Mouse (Mus musculus): ENCODE measurements around the gene Tgfb2.

DNA sequence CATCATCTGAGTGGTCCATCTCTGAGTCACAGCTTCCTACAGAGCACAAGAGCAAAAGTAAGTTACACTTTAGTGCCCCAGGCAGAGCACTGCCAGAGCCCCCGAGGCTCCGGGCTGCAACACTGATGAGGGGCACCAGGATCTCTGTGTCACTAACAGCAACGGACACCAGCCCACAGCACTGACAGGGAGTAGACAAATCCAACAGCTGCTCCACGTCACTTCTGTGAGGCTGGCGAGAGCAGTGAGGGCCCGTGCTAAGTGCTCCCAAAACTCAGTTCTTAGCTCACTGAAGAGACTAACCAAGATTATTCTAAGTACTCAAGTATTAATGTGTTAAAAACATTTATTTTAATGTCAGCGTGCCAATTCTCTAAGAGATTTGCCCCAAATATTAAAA is 34.0 kb upstream of the Tgfb2 start:
- TF ChIP-seq USF2 (IDR thresholded peaks at IDR 0.05; ENCODE audit: borderline replicate concordance in 1 of 2, insufficient read depth in 1 of 2, low read depth in 1 of 2, low read length in 2 of 2) (no peak), POLR2AphosphoS5 (IDR thresholded peaks at IDR 0.05; ENCODE audit: borderline replicate concordance, low read depth, low read length) (no peak), GATA1 (IDR thresholded peaks at IDR 0.05; ENCODE audit: low read depth, low read length) (no peak), CTCF (IDR thresholded peaks at IDR 0.05 in 2 of 3, conservative IDR thresholded peaks at IDR 0.05 in 1 of 3; ENCODE audit: control insufficient read depth in 1 of 3, insufficient read depth in 1 of 3, low read depth in 2 of 3, low read length in 3 of 3, poor library complexity in 1 of 3, severe bottlenecking in 1 of 3) (no peak), POLR2A (IDR thresholded peaks at IDR 0.05; ENCODE audit: control insufficient read depth in 1 of 2, insufficient read depth in 1 of 2, low read depth in 1 of 2, low read length in 2 of 2, poor library complexity in 1 of 2) (no peak), BHLHE40 (IDR thresholded peaks at IDR 0.05; ENCODE audit: borderline replicate concordance, low read depth, low read length) (no peak), CHD2 (IDR thresholded peaks at IDR 0.05; ENCODE audit: low read length) (no peak)

All from MEL (cell line).